Mouse (Mus musculus): ENCODE results near the gene Lrrc45.

GRCm38 (mm10) chr11:120683536-120683935 lies 30.2 kb upstream of the Lrrc45 start:
- TF ChIP-seq CTCF (IDR thresholded peaks at IDR 0.05; ENCODE audit: extremely low read depth, insufficient read depth, insufficient read length, insufficient replicate concordance) (no peak), POLR2A (IDR thresholded peaks at IDR 0.05; ENCODE audit: low read depth, low read length) (no peak)

Measured in spleen, adult 2 months (tissue).